Mouse (Mus musculus): Measurements from ENCODE around the gene Sephs1.
"Not testable (repeated sequence)": the region's sequence is repeated elsewhere in the genome, so short reads cannot be mapped to it uniquely, and the experiment has no call there.

Sephs1 gene

DNA sequence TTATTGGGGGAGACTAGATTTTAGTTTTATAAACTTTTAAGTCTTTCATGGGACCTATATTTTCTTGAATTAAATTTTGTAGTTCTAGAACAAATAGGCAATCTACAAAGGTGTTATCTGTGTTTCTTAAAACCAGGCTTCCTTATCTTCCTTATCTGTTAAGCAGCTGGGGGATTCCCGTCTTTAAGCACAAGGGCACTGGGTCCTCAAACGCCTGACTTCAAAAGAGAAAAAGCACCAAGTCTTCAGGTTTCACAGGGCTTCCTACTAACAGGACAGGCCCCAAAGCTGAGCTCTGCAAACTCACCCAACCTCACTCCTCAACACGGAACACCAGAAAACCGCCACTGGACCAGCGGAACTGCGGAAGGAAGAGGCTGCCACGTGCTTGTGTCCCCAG lies 26.6 kb downstream of the Sephs1 start:
- DNase-seq (ENCODE audit: low read depth, low spot score) = no peak

DNA sequence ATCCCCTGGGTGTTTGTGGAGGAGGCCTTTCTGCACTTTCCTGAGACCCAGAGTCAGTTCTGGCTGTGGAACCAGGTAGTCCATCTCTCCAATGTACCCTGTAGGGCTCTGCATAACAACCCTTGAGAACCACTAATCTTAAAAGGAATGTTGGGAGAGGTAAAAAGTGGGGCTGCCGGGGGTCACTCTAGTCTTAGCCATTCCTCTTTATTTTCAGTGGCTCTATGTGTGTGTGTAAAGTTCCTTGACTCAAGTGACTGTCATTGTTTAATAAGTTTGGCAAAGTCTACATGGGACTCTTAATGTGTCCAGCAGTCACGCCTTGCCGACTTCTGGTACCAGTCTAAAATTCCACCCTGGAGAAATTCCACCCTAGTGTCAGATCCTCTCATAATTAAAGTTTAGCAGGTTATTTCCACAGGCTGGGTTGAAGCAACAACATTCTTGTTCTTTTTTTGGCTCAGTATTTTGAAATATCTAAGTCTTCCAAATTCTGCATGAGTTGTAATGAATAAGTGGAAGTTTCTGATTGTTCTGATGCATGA lies 27.5 kb downstream of the Sephs1 start:
- no peak for DNase-seq (ENCODE audit: low read depth, low spot score)

DNA sequence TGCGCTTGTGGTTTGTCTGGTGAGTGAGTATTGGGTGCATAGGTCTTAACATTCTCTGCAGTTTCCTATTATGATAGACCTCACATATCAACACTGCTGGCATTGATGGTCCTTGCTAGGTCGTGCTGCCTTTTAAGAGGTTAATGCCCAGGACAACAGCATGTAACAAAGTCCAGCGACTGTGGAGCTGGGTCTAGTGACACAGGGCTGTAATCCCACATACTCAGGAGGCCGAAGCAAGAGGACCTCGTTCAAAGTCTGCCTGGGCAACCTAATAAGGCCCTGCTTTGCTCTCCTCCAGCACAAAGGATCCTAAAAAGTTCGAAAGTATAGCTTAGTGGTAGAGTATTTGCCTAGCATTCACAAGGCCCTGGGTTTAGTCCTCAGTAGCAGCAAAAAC lies 28.5 kb downstream of the Sephs1 start:
- DNase-seq (ENCODE audit: low read depth, low spot score) = no peak

DNA sequence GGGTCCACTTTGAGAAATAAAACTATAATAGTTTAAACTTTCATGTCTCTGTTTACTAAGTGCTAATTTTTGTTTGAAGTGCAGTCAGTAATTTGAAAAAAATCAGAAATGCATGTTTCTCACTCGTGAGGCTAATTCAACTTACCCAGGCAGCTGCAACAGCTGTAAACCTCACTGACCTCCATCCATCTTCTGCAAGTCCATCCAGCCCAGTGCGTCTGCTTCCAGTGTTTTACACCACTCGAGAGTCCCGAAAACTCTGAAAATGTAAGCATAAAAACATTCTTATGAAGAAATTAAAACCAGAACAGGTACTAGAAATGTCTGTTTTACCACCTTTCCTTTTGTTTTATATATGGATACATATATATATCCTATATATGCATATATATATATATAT lies 29.2 kb downstream of the Sephs1 start:
- DNase-seq (ENCODE audit: low read depth, low spot score) = no peak

DNA sequence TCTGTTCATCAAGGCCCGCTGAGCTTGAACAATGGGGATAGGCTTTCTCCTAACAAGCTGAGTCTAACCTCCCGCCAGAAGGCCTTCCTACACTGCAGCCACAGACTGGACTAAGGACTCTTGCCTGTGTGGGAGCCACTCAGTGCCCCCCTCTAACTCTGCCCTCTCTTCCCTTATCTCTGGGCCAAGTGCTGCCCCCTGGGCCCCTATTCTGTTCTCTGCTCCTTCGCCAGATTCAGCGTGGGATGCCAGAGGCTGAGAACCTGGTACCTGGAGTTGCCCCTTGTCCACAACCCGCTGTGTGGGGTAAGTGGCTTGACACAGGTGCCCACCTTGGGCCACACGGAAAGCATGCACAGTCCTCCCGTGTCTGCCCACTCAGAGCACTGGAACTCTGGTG lies 32.6 kb downstream of the Sephs1 start:
- DNase-seq (ENCODE audit: low read depth, low spot score) = no peak

DNA sequence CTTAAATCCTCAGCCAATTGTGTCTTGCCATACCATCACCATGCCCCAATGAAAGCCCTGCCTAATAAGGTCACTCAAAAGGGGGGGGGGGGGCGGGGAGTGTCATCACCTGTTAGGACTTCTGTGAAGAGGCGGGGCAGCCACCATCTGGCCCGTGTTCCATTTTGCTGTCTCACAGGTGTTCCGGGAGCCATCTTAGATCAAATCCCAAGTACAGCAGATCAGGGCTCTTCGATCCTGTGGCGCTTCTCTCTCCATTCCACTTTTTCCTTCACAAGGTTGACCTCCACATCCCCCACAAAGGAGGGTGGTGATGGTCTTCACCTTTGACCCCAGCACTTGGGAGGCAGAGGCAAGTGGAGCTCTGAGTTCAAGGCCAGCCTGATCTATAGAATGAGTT lies 34.7 kb downstream of the Sephs1 start:
- DNase-seq (ENCODE audit: low read depth, low spot score) = no peak

DNA sequence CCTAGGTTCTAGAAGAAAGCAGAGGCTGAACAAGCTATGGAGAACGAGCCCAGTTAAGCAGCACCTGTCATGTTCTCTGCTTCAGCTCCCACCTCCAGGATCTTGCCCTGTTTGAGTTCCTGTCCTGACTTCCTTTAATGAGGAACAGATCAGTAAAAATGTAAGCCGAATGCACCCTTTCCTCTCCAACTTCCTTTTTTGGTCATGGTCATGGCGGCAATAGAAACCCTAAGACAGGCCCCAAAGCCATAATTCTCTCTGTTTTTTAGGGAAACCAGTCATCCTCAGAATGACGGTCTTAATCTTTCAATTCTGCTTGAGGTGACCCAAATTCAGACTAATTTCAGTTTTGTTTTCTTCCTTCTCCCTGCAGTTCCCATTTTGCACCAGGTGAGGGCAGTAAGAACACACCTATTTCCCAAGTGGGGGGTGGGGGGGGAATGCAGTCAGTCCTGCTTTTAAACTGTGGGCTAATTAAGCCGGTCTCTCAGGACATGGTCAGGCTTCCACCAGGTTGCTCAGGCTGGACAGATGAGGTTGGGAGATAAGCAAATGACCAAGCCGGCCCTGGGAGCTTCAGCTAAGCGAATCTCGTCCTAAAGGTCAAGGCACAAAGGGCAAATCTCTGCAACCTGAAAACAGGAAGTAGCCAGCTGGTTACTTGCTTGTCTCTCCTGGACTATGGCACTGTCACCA lies 36.1 kb downstream of the Sephs1 start:
- DNase-seq (ENCODE audit: low read depth, low spot score) = peak; percentile 76

DNA sequence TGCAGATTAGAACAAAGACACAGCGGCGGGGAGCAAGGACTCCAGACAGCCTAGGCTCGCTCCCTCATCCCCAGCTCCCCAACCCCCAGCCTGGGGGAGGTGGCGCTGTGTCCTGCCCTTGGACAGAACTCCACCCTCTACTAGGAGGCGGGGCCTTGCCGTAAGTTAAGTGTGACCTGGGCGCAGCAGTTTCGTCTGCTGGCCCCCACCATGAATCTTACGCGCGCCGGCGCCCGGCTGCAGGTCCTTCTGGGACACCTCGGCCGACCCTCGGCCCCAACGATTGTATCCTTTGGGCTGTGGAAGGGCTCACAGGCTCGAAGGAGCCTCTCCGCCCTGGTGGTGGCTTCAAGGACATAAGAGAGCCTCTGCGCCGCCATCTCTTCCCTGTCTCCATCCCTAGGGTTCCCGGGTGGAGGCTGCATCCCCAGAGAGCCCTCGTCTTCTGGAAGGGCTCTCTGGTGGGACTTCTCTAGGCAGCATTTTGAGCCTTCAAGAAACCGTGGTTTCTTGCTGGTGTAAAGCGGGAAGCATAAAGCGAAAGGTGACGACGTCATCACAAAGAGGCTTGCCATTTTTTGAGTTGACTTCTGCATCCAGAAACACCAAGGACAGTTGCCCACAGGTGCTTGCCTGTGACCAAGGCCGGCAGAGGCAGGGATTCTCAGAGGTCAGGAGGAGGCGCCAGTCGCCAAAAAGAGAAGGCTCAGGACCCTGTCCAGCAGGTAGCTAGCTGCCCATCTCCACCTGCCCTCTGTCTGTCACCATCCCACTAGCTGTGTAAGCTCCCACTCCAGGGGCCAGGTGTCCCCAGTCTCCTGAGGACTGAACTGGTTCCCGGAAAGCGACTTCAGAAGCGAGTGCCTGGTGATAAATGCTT lies 37.7 kb downstream of the Sephs1 start, which contains the start of gene Phyh:
Gene Phyh, plus strand, starts transcription at position 160 of the 880 bp plus-strand sequence.
- DNase-seq (ENCODE audit: low read depth, low spot score) = peak; percentile 71

DNA sequence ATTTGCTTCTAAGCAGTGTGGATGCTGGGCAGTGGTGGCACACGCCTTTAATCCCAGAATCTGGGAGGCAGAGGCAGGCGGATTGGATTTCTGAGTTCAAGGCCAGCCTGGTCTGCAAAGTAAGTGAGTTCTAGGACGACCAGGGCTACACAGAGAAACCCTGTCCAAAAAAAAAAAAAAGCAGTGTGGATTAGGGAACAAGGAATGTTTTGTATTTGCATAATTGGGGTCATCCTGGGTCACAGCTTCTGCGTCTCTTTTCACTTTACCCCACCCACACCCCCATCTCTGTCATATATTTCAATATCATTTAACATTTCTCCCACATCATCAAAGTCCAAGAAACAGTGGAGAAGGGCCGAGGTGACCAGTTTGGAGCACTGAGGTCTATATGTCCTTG lies 39.7 kb downstream of the Sephs1 start:
- DNase-seq (ENCODE audit: low read depth, low spot score) = no peak

DNA sequence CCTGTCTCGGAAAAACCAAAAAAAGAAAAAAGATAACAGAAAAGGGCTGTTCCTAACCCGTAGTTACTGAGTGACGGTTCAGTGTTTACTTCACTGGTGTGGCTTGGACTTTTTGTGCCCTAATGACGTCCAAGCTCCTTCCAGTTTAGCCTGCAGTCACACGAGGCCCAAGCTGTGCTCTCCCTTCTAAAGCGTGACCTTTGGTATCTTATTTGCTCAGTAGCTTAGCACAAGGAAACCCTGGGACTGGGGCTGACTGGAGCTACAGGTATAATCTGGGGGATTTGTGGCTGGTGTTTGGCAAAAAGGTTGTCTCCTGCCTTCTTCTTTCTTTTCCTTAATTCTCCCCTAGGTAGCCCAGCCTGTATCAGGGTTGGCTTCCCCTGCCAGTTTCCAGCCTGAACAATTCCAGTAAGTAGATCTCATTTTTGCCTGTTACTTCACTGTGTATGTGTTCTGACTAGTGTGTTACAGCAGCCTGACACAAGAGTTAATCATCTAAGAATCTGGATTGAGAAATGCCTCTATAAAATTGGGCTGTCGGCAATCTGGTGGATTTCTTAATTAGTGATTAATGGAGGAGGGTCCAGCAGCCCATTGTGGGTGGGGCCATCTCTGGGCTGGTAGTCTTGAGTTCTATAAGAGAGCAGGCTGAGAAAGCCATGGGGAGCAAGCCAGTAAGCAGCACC lies 41.3 kb downstream of the Sephs1 start:
- DNase-seq (ENCODE audit: low read depth, low spot score) = no peak

DNA sequence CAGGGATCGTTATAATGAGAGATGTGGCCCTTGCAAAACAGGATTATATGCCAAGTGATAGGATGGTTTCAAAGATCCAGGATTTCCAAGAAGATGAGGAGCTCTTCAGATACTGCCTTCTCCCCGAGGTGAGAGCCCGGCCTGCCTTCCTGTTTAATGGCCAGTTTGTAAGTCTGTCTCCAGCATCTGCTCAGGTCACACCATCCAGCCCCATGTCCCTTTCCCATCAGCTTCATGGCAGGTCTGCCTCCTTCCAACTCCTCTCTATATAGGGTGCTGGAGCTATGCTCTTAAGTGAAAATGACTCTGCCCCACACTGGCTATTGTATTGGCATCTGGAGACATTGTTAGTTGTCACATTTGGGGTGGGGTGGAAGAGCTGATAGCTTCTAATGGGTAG lies 46.0 kb downstream of the Sephs1 start:
- DNase-seq (ENCODE audit: low read depth, low spot score) = no peak

DNA sequence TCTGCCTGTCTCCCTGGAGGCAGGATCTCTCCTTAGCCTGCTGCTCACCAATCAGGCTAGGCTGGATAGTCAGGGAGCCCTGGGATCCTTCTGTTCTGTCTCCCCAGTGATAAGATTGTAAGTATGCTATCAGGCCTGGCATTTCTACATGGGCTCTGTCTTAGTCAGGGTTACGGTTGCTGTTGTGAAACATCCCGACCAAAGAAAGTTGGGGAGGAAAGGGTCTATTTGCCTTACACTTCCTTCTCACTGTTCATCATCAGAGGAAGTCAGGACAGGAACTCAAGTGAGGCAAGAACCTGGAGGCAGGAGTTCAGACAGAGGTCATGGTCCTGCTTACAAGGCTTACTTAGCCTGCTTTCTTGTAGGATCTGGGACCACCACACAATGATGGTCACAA lies 47.9 kb downstream of the Sephs1 start:
- DNase-seq (ENCODE audit: low read depth, low spot score) = no peak

DNA sequence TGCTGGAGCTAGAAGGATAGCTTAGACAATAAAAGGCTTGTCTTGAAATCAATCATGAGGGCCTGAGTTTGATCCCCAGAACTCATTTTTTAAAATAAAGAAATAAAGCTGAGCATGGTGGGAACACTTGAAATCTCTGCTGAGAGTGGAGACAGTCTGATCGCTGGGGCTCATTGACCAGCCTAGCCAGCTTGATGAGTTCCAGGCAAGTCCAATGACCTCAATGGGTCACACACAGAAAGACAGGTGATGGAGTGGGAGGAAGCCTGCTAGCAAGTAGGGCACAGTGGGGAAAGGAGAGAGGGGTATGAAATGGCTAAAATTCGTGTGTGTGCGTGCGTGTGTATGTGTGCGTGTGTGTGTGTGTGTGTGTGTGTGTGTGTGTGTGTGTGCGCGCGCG lies 53.2 kb downstream of the Sephs1 start:
- DNase-seq (ENCODE audit: low read depth, low spot score) = no peak

DNA sequence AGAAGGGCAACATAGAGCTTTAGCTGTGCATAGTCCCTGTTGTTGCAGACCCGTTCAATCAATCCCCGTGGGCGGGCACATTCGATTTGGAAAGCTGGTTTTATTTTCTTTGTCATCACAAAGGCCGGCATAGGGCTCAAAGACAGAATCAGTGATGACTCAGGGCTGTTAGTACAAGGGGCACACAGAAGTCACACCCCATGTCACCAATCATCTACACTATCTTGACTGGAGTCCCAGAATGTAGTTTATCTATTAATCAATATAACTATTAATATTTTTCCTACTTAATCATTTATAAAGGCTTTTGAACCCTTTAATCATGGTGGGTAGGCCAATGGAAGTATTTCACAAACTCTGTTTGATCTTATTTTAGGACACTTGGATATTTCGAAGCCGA lies 56.6 kb downstream of the Sephs1 start:
- DNase-seq (ENCODE audit: low read depth, low spot score) = no peak

DNA sequence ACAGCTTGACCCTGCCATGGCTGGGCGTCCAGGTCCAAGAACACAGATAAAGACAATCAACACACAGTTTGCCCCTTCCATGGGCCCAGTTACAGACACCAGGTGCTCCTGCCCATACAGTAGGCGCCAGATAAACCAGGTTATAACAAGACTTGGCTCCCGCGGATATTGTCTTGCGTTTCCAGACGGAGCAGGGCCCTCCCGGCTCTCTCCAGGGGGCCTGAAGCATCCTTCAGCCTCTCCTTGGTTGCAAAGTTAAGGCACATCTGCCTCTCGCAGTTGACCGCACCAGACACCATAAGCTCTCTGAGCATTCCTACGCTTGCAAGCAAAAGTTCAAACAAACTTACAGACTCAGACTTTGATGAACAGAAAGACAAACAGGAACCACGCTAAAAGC lies 59.5 kb downstream of the Sephs1 start:
- no peak for DNase-seq (ENCODE audit: low read depth, low spot score)

DNA sequence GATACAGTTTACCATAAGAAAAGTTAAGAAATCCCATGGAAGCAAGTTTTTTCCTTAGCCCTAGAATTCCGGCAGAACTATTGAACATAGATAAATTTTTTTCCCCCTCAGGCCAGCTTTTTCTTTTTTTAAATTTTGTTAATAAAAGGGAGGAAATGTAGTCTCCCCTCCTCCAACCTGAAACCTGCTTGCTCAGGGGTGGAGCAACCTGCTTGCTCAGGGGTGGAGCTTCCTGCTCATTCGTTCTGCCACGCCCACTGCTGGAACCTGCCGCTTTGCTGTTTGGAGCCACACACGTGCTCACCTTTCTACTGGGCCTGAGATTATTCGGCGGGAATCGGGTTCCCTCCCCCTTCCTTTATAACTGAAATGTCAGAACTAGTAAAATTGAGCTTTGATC lies 68.3 kb downstream of the Sephs1 start:
- not testable (repeated sequence) for DNase-seq (ENCODE audit: low read depth, low spot score)

DNA sequence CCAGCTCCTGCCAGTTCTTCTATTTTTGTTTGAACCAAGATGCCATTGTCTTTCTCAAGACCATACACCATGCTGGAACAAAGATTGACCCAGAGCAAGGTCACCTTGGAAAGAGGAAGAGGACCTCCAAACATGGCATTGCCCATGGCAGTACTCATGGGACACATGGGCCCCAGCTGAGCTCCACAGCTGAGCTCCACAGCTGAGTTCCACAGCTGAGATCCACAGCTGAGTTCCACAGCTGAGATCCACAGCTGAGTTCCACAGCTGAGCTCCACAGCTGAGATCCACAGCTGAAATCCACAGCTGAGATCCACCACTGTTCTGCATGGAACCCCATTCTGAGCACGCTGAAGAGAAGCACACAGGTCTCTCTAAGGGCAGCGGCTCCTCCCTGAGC lies 69.6 kb downstream of the Sephs1 start:
- no peak for DNase-seq (ENCODE audit: low read depth, low spot score)

DNA sequence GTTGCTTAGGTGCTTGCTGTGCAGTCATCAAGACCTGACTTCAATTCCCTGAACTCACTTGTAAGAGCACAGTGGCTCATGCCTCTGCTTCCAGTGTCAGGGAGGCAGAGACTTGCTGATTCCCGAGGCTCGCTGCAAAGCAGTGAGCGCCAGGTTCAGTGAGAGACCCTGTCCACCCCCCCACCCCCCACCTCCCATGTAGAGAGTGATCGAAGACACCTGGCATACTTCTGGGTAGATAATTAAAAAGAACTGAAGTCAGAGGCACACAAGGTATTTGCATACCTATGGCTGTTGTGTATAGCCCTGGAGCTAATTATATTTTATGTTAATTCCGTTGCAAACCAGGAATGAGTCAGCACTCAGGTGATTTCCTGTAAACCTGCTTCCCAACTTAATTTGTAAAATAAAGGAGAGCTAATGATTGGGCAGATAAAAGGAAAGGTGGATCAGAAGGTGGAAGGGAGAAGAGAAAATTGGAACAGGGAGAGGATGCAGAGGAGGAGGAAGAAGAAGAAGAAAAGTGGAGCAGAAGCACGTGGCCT lies 72.9 kb downstream of the Sephs1 start:
- no peak for DNase-seq (ENCODE audit: low read depth, low spot score)

DNA sequence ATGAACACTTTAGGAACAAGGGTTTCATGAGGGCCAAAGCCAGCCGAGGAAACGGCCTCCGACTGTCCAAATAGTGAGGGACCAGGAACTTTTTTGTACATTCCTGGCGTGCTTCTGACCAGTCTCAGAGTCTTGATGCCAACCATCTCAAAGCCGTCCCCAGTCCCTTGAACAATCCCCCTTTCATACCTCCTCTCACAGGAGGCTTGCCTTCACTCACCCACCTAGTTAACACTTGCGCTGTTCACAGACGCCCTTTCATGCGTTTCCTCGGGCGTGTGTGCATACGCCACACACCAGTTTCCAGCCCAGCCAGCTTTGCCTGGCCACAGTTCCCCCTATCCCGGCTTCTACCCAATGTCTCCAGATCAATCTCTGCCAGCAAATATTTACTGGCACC lies 76.7 kb downstream of the Sephs1 start:
- DNase-seq (ENCODE audit: low read depth, low spot score) = no peak
